Mouse (Mus musculus) midbrain, embryonic 13.5 days (tissue): ENCODE measurements at regions not wholly inside any gene's neighbourhood (a gene's known extent, or its start where the extent isn't known, plus 50 kb on each side); places are given as distances from the start of the nearest gene placed in this dataset.

Source experiments
- ATAC-seq: fragments of 200-750 bp; cut with Nextera tagmentation; 2 replicates; pipeline ENCODE4 v1.8.0; 2017; ENCODE audit warnings: mild to moderate bottlenecking, moderate TSS enrichment, moderate library complexity
- H3K27ac ChIP-seq: fragments of 300-500 bp; sonication (generic); 2 replicates; pipeline ENCODE4 v1.5.1; 2015; ENCODE audit warnings: inconsistent platforms, mild to moderate bottlenecking, moderate library complexity
- H3K27me3 ChIP-seq: fragments of 300-500 bp; sonication (generic); 2 replicates; pipeline ENCODE4 v1.6.1; 2015; ENCODE audit warnings: mild to moderate bottlenecking, inconsistent platforms
- H3K36me3 ChIP-seq: fragments of 300-500 bp; sonication (generic); 2 replicates; pipeline ENCODE4 v1.6.1; 2015; ENCODE audit warnings: mild to moderate bottlenecking, inconsistent platforms
- H3K4me1 ChIP-seq: fragments of 300-500 bp; sonication (generic); replicated peaks from 2 replicates; pipeline ENCODE4 v1.6.1; 2015; ENCODE audit warnings: inconsistent platforms
- H3K4me2 ChIP-seq: fragments of 300-500 bp; sonication (generic); replicated peaks from 2 replicates; pipeline ENCODE4 v1.6.1; 2015; ENCODE audit warnings: moderate library complexity, mild to moderate bottlenecking, inconsistent platforms
- H3K4me3 ChIP-seq: fragments of 300-500 bp; sonication (generic); replicated peaks from 2 replicates; pipeline ENCODE4 v1.5.1; 2015; ENCODE audit warnings: mild to moderate bottlenecking, inconsistent platforms
- H3K9ac ChIP-seq: fragments of 300-500 bp; sonication (generic); replicated peaks from 2 replicates; pipeline ENCODE4 v1.6.1; 2015; ENCODE audit warnings: mild to moderate bottlenecking, inconsistent platforms
- H3K9me3 ChIP-seq: fragments of 300-500 bp; sonication (generic); 2 replicates; pipeline ENCODE4 v1.6.1; 2016; ENCODE audit warnings: mild to moderate bottlenecking, inconsistent platforms
- WGBS: fragments of 180-500 bp; shearing (Covaris S2); methylation state at CpG from one replicate; pipeline ENCODE4 v1.1.7; 2015; 5-methylcytosine and 5-hydroxymethylcytosine counted together

DNA sequence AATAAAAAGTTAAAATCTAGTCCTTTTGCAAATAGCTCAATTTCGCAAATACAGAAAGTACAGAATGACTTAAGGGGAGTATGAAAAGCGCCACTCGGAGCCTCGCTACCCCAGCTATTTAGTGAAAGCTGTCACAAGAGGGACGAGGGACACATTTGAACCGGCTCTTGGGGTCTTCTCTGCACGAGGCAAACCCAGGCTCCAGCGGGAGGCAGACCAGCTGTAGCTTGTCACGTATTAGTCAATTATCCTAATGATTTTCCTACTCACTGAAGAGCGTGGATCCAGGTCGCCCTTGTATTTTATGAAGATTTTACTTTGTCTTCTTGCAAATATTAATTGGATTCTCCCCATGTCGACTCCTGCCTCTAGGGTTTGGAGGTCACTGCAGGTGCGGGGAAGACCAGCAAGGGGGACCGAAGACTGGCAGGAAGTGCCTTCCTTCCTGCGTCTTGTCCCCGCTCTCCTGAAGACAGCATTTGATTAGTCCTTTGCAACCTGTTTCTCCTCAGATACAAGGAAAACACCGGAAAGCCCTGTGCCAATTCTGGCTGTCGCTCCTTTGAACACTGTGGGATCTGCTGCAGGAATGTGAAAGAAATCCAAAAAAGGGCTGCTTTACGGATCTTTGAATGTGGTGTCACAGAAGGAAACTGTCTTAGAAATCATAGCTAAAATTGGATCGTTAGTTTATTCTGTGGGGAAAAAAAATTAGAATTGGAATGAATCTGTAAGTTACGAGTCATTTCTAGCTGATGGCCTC lies 209.1 kb downstream of the Etnk1 start:
- H3K4me3 ChIP-seq: no peak overlapping the region
- peaks cover 11% of the 10 kb centered on the region for H3K4me1 ChIP-seq
- H3K36me3 ChIP-seq: no peaks in the 10 kb centered on the region
- H3K9me3 ChIP-seq: no peaks in the 10 kb centered on the region
- no peak overlapping the region for H3K4me2 ChIP-seq
- ATAC-seq: no peak
- H3K9ac ChIP-seq: no peak overlapping the region
- H3K27me3 ChIP-seq: no peaks in the 10 kb centered on the region
- H3K27ac ChIP-seq: no peak overlapping the region
- 81% methylated on average over 21 of the region's 21 CpGs for WGBS

DNA sequence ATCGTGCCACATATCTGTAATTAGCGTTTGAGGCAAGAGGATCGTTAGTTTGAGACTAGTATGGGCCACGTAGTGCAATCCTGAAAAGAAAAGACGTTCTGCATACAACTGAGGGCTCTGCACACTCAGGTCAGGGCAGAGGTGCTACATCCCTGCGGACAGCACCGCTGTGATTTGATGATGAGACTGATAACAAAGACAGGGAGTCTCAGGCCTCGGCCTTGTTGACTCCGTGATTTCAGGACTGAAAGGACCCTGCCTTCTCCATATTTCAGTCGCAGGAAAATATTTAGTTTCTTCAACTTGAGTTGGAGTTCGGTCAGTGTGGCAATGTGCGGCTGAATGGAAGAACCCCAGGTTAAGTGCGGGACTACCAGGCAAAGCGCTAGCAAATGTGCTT lies 210.1 kb downstream of the Etnk1 start:
- no peaks in the 10 kb centered on the region for H3K27me3 ChIP-seq
- peaks cover 9% of the 10 kb centered on the region for H3K4me1 ChIP-seq
- no peaks in the 10 kb centered on the region for H3K9me3 ChIP-seq
- no peak overlapping the region for H3K4me2 ChIP-seq
- H3K9ac ChIP-seq: no peak overlapping the region
- H3K27ac ChIP-seq: no peak overlapping the region
- WGBS: 86% methylated on average over 14 of the region's 14 CpGs
- no peak for ATAC-seq
- H3K4me3 ChIP-seq: no peak overlapping the region
- H3K36me3 ChIP-seq: no peaks in the 10 kb centered on the region

DNA sequence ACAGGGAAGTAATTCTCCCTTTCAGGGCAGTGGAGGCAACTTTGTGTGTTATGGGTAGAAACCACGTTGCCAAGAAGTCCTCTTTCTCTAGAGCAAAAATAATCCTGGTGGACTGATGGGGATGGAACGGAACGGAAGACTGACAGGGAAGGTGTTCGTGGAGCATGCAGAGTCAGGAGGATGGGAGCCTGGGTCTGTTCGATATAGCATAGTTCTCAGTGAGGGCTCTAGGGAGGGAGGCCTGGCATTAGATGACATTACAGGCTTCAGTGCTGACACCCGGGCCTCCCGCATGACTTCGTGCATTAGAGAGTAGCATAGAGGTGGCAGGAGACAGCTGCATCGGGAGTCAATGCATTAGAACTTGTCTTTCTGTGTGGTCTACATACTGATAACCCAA lies 211.1 kb downstream of the Etnk1 start:
- no peak for ATAC-seq
- H3K27me3 ChIP-seq: no peaks in the 10 kb centered on the region
- H3K4me2 ChIP-seq: no peak overlapping the region
- no peaks in the 10 kb centered on the region for H3K4me1 ChIP-seq
- H3K9ac ChIP-seq: no peak overlapping the region
- no peaks in the 10 kb centered on the region for H3K9me3 ChIP-seq
- no peak overlapping the region for H3K27ac ChIP-seq
- no peak overlapping the region for H3K4me3 ChIP-seq
- no peaks in the 10 kb centered on the region for H3K36me3 ChIP-seq
- 96% methylated on average over 9 of the region's 9 CpGs for WGBS

DNA sequence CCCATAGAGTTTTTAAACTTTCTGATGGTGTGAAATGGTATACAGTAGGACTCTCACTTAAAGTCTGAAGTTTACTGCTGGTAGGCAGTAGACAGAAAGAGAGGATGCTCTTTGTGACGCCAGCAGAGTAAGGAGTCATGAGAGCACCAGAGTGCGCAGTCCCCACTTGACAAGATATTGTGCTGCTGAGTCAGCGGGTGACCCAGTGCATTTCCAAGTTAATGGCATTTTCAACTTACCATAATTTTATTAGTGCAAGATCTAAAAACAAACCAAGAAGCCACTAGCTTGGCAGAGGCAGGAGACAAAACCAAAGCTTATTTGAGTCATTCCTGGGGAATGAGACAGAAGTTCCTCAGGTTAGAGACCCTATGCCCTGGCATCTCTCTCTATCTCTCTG lies 213.5 kb downstream of the Etnk1 start:
- H3K4me1 ChIP-seq: no peaks in the 10 kb centered on the region
- H3K4me3 ChIP-seq: no peak overlapping the region
- no peak for ATAC-seq
- H3K4me2 ChIP-seq: no peak overlapping the region
- H3K27ac ChIP-seq: no peak overlapping the region
- H3K36me3 ChIP-seq: no peaks in the 10 kb centered on the region
- 96% methylated on average over 3 of the region's 3 CpGs for WGBS
- H3K9ac ChIP-seq: no peak overlapping the region
- no peaks in the 10 kb centered on the region for H3K9me3 ChIP-seq
- no peaks in the 10 kb centered on the region for H3K27me3 ChIP-seq

DNA sequence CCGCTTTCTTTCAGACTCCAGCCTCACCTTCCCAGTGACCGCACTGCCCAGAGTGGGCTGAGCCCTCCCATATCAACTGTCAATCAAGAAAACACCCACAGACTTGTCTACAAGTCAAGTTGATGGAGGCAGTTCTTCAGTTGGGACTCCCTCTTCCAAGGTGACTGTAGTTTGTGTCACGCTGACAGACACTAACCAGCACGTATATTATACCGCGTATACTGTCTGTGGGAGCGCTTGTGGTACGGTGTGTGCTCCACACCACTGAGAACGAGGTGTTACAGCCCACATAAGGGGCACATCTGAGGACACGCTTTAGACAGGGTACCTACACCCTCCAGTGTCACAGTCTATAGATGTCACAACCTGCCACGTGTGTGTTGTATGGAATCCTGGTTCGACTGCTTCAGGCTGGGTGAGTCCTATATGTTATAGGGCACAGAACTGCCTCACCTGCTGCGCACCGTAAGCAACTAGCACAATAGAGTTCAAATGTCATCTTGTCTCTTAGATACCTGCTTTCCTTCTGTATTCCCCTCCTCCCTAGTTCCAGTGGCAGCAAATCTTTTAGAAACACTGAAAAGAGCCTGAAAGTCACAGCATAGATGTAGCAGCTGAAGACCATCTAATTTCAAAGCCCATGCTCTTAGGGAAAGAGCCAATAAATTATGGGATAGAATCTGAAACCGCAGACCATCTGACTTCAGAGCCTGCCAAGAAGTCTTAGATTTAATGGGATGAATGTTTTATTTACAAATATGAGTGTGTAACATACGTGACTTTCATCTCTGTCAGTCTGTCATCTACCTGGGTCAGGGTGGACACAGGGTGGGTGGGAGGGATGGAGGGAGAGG lies 219.8 kb downstream of the Etnk1 start:
- H3K27me3 ChIP-seq: no peaks in the 10 kb centered on the region
- H3K4me3 ChIP-seq: no peak overlapping the region
- H3K27ac ChIP-seq: no peak overlapping the region
- 95% methylated on average over 16 of the region's 16 CpGs for WGBS
- no peak overlapping the region for H3K4me2 ChIP-seq
- no peaks in the 10 kb centered on the region for H3K36me3 ChIP-seq
- ATAC-seq: no peak
- no peaks in the 10 kb centered on the region for H3K9me3 ChIP-seq
- no peaks in the 10 kb centered on the region for H3K4me1 ChIP-seq
- no peak overlapping the region for H3K9ac ChIP-seq

DNA sequence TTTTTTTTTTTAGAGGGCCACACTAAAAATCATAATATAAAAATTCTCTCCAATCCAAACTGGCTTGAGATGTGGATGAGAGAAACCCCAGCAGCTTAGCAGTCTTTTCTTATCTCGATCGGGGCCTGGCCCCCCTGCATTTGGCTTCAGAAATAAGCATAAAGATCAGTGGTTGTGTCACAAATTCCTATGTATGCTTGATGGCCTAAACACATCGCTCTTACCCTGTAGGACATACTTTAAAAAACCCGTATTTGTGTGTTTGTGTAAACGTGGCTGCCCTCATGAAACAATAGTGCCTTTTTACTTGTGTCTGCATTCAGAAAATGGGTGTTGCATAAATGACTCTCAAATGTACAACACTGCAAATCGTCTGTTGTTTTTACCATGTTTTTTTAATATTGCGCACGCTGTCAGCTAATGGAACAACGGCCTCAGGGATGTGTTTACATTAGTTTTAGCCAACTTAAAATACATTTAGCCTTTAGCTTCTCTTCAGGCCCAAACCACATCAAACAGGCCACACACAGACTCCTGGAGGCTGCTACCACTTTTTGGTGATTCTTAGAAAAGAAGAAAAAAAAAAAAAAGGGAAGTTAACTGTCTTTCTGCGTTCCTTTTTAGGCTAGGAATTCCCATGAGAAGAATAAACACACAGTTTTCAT lies 226.7 kb downstream of the Etnk1 start:
- Histone ChIP-seq H3K36me3 (no peaks in the 10 kb centered on the region), H3K4me3 (no peak overlapping the region), H3K9ac (no peak overlapping the region), H3K27ac (no peak overlapping the region), H3K27me3 (no peaks in the 10 kb centered on the region), H3K4me1 (no peaks in the 10 kb centered on the region), H3K4me2 (no peak overlapping the region), H3K9me3 (no peaks in the 10 kb centered on the region)
- ATAC-seq: no peak
- WGBS: 74% methylated on average over 10 of the region's 10 CpGs

DNA sequence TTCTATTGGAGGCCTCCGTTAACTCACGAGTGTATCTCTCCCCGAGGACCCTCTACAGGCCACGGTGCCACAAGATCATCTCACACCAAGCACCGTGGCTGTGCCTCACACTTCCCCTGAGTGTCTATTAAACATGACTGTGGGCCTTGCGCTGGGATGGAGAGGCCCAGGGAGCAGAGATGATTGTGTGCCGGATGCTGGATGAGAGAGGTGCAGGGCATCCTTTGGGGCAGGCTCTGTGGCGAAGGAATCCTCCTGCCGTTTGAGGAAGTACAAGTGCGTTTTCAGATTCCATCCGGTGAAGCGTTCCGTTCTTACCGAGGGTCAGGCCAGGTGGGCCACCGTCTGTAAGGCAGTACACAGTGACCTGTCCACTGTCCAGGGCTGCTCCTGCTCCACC lies 227.4 kb downstream of the Etnk1 start:
- Histone ChIP-seq H3K4me2 (no peak overlapping the region), H3K9ac (no peak overlapping the region), H3K27ac (no peak overlapping the region), H3K4me1 (no peaks in the 10 kb centered on the region), H3K9me3 (no peaks in the 10 kb centered on the region), H3K36me3 (no peaks in the 10 kb centered on the region), H3K27me3 (no peaks in the 10 kb centered on the region), H3K4me3 (no peak overlapping the region)
- ATAC-seq: no peak
- WGBS: 89% methylated on average over 15 of the region's 15 CpGs

DNA sequence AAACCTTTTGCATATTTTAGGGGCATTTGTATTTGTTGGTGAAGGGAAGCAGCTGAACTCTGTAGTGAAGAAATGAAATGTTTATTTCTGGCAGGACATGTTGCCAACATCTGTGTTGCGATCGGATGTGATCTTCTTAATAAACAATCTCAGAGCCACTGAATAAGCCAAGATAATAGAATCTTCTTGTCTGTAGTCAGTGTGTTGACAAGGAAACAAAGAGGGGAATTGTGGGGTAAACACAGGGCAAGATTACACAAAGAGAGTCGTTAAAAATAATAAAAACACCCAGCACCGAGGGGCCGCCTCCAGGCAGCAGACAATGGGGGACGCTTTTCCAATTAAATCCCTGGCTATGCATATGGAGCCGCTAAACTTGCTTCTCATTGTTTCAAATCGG lies 234.4 kb downstream of the Etnk1 start:
- Histone ChIP-seq H3K4me2 (no peak overlapping the region), H3K27me3 (no peaks in the 10 kb centered on the region), H3K36me3 (no peaks in the 10 kb centered on the region), H3K9ac (no peak overlapping the region), H3K9me3 (no peaks in the 10 kb centered on the region), H3K4me3 (no peak overlapping the region), H3K27ac (no peak overlapping the region), H3K4me1 (0 out of 2 replicates have a peak, but pooled peaks cover 3% of the 10 kb centered on the region)
- ATAC-seq: no peak
- WGBS: 18% methylated on average over 8 of the region's 8 CpGs

DNA sequence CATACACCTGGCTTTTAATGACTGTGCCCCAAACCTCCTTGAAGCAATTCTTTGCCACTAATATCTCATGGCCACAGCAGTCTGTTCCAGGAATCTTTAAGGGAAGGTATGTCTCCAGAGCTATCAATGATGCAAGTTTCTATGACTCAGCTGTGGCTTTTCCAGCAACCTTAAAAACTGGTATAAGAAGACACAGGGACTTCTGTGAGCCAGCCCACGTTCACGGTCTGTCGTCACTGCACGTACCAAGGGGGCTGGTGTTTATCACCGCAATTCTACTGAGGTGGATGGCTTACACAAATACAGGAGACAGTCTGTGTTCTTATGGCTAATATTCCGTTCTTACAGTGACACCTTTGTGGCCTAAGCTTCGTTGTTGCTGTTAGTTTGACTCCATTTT lies 234.9 kb downstream of the Etnk1 start:
- no peak overlapping the region for H3K9ac ChIP-seq
- WGBS: 88% methylated on average over 7 of the region's 7 CpGs
- no peak overlapping the region for H3K4me2 ChIP-seq
- peaks cover 6% of the 10 kb centered on the region; the same call in 1 of the 2 replicates for H3K4me1 ChIP-seq
- H3K27ac ChIP-seq: no peak overlapping the region
- no peak for ATAC-seq
- no peaks in the 10 kb centered on the region for H3K9me3 ChIP-seq
- no peaks in the 10 kb centered on the region for H3K36me3 ChIP-seq
- H3K4me3 ChIP-seq: no peak overlapping the region
- no peaks in the 10 kb centered on the region for H3K27me3 ChIP-seq

DNA sequence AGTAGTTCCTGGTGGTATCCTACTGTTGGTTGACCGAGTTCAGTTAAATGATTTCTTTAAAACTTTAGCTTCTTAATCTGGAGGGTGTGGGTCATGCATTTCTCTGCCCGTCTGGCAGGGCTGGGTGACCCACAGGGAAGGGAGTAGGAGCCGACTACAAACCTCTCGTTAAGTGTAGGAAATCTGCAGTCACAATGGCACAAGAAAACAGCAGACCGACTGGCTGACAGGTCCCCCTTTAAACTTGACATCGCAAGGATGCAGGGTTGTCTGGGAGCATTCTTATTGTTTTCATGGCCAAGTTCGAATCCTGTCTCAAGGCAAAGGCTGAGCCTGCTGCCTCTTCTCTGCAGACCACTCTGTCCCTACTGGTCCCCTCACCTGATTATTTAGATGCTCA lies 235.7 kb downstream of the Etnk1 start:
- 84% methylated on average over 7 of the region's 7 CpGs for WGBS

DNA sequence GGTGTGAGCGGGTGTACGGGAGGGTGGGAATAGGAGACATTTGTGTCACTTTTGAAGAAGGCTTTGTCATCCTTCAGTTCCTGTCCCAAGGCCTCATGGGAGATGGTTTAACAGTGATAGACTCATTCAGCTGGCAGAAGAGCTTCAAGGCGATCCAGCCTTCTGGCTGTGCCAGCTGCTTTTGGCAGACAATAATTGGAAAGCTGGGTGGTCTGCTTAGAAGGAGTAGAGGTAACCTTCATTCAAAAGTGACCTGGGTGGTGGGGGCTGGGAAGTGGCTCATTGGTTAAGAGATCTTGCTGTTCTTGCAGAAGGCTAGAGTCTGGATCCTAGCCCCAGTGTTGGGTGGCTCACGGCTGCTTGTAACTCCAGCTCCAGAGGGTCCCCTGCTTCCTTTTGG lies 237.5 kb downstream of the Etnk1 start:
- H3K9ac ChIP-seq: no peak overlapping the region
- H3K27ac ChIP-seq: no peak overlapping the region
- peaks cover 15% of the 10 kb centered on the region; the same call in 1 of the 2 replicates for H3K4me1 ChIP-seq
- no peak for ATAC-seq
- no peaks in the 10 kb centered on the region for H3K36me3 ChIP-seq
- no peak overlapping the region for H3K4me2 ChIP-seq
- no peaks in the 10 kb centered on the region for H3K27me3 ChIP-seq
- H3K4me3 ChIP-seq: no peak overlapping the region
- 84% methylated on average over 4 of the region's 4 CpGs for WGBS
- no peaks in the 10 kb centered on the region for H3K9me3 ChIP-seq

More for the DNA sequence above, 235.7 kb downstream of the Etnk1 start:
- Histone ChIP-seq H3K4me1 (peaks cover 15% of the 10 kb centered on the region; the same call in 1 of the 2 replicates), H3K27me3 (no peaks in the 10 kb centered on the region), H3K9me3 (no peaks in the 10 kb centered on the region), H3K36me3 (no peaks in the 10 kb centered on the region), H3K4me3 (no peak overlapping the region), H3K27ac (no peak overlapping the region), H3K4me2 (no peak overlapping the region), H3K9ac (no peak overlapping the region)
- no peak for ATAC-seq

DNA sequence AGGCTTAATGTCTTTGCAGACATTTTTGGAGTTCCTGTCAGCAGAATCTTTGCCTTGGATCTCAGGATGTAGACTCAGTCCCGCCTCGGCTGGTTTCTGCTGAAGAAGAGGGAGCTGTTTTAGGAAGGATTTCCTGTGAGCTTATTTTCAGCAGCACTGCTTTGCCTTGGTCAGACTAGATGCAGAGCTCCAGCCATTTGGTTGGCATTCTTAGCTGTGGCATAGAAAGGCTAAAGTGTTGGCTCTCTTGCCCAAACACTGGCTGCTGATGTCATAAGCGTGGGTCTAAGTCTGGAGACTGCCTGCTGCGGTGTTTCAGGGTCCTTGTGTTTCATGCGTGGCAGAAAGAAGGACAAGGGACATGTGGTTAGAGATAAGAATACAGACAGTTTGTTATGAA lies 245.0 kb downstream of the Etnk1 start:
- Histone ChIP-seq H3K9ac (no peak overlapping the region), H3K27ac (no peak overlapping the region), H3K27me3 (no peaks in the 10 kb centered on the region), H3K4me1 (peaks cover 8% of the 10 kb centered on the region; the same call in 1 of the 2 replicates), H3K36me3 (no peaks in the 10 kb centered on the region), H3K4me2 (no peak overlapping the region), H3K4me3 (no peak overlapping the region), H3K9me3 (no peaks in the 10 kb centered on the region)
- no peak for ATAC-seq
- WGBS: 94% methylated on average over 5 of the region's 5 CpGs
